Mouse (Mus musculus) liver, postnatal 0 days (tissue): ENCODE results near the gene Gm7075. TPM values are rescaled to one million over a fixed set of nuclear protein-coding genes. Genes with fewer than 3 reads are reported as not detected.
A peak's percentile ranks its signal among the peaks of the same experiment; 100 is the strongest.

ENCODE experiments used
- ATAC-seq: fragments of 200-750 bp; cut with Nextera tagmentation; 2 replicates; pipeline ENCODE4 v1.8.0; 2017; ENCODE audit warnings: mild to moderate bottlenecking, moderate library complexity
- DNase-seq: peaks from one replicate; pipeline ENCODE4 v3.0.0-alpha.2; 2016
- H3K27ac ChIP-seq: fragments of 300-500 bp; sonication (generic); 2 replicates; pipeline ENCODE4 v1.5.1; 2014; ENCODE audit warnings: antibody characterized with exemption, moderate library complexity, mild to moderate bottlenecking, low read depth
- H3K27me3 ChIP-seq: fragments of 300-500 bp; sonication (generic); 2 replicates; pipeline ENCODE4 v1.6.1; 2014; ENCODE audit warnings: low read length, control low read depth, mixed read lengths; ENCODE audit not compliant: insufficient read depth
- H3K36me3 ChIP-seq: fragments of 300-500 bp; sonication (generic); replicated peaks from 2 replicates; pipeline ENCODE4 v1.6.1; 2014; ENCODE audit warnings: mild to moderate bottlenecking, control low read depth, low read length, moderate library complexity, mixed read lengths; ENCODE audit not compliant: insufficient read depth
- H3K4me1 ChIP-seq: fragments of 300-500 bp; sonication (generic); 2 replicates; pipeline ENCODE4 v1.6.1; 2014; ENCODE audit warnings: antibody characterized with exemption, mild to moderate bottlenecking, control low read depth; ENCODE audit not compliant: insufficient read depth
- H3K4me2 ChIP-seq: fragments of 300-500 bp; sonication (generic); 2 replicates; pipeline ENCODE4 v1.6.1; 2014; ENCODE audit warnings: low read depth, mild to moderate bottlenecking, low read length, moderate library complexity, mixed read lengths
- H3K4me3 ChIP-seq: fragments of 300-500 bp; sonication (generic); 2 replicates; pipeline ENCODE4 v1.5.1; 2014; ENCODE audit warnings: low read depth, low read length
- H3K9ac ChIP-seq: fragments of 300-500 bp; sonication (generic); replicated peaks from 2 replicates; pipeline ENCODE4 v1.6.1; 2014; ENCODE audit warnings: mild to moderate bottlenecking, moderate library complexity
- H3K9me3 ChIP-seq: fragments of 300-500 bp; sonication (generic); 2 replicates; pipeline ENCODE4 v1.6.1; 2016; ENCODE audit warnings: mild to moderate bottlenecking, control low read depth, low read length, mixed read lengths
- CTCF ChIP-seq: sonication (generic); IDR thresholded peaks from 2 replicates; pipeline ENCODE4 v1.5.1; 2016; ENCODE audit warnings: antibody characterized with exemption, low read depth
- EP300 ChIP-seq: IDR thresholded peaks from 2 replicates; pipeline ENCODE4 v1.6.1; 2016; ENCODE audit warnings: antibody characterized with exemption, low read depth, mild to moderate bottlenecking
- WGBS: fragments of 180-500 bp; shearing (Covaris S2); extraction: QIAGEN DNeasy Blood & Tissue Kit; methylation state at CpG from one replicate; pipeline ENCODE4 v1.1.7; 2014; ENCODE audit not compliant: insufficient replicate concordance; 5-methylcytosine and 5-hydroxymethylcytosine counted together
- polyA plus RNA-seq: library from polyadenylated mRNA; unstranded; fragments of >200 nt; fragmentation: Nextera tagmentation; extraction: Ambion mirVana; gene quantifications from 2 replicates; pipeline ENCODE4 v1.2.1, GENCODE M21; 2015

Gm7075 gene
- polyA plus RNA-seq, 1 experiment from 2014 or later, result not detected

DNA sequence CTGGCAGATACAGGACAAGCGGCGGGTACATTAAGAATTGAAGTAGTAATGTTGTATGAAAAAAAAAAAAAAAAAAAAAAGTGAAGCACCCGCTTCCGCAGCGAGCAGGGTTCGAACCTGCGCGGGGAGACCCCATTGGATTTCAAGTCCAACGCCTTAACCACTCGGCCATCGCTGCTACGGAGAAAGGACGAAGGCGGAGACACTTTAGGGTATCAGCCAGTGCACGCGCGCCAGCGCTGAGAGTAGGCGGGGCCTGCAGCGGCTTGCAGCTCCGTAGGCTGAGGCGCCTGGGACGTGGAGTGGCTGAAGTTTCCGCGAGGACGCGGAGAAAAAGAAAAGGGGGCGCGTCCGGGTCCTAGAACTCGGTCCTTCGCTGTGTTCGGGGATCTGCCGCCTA lies 7.8 kb upstream of the Gm7075 start:
- Histone ChIP-seq H3K9me3 (no peaks in the 10 kb centered on the region), H3K27me3 (no peaks in the 10 kb centered on the region), H3K9ac (peak overlapping the region; percentile 90), H3K27ac (peak overlapping the region; percentile 75), H3K4me1 (peaks cover 7% of the 10 kb centered on the region; the same call in 1 of the 2 replicates), H3K36me3 (no peaks in the 10 kb centered on the region), H3K4me2 (peak overlapping the region; percentile 81), H3K4me3 (peak overlapping the region; percentile 93)
- TF ChIP-seq EP300 (peak; percentile 42; the same call in 1 of the 2 replicates), CTCF (no peak)
- WGBS, result under 1% methylated on average over 34 of the region's 34 CpGs
- DNase-seq, result peak; percentile 99
- peak; percentile 89 for ATAC-seq

DNA sequence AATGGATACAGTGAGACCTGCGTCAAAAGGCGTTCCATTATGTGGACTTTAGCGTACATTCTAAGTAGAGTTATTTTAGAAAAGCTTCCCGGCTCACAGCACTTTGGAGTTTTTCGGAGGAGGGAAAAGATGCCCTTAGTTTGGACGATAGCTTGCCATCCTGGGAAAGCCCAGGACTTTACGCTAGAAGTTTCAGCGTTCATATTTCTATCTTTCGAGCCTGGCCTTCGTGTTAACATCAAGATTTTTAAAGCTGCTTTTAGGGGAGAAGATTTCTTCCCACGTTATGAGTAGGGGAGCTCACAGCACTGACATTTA lies 7.4 kb upstream of the Gm7075 start:
- H3K4me1 ChIP-seq, result peaks cover 7% of the 10 kb centered on the region; the same call in 1 of the 2 replicates
- H3K27me3 ChIP-seq, result no peaks in the 10 kb centered on the region
- no peaks in the 10 kb centered on the region for H3K36me3 ChIP-seq
- peak overlapping the region; percentile 60 for H3K9ac ChIP-seq
- H3K4me2 ChIP-seq, result peak overlapping the region; percentile 81
- no peak for ATAC-seq
- WGBS, result 3% methylated on average over 11 of the region's 11 CpGs
- no peaks in the 10 kb centered on the region for H3K9me3 ChIP-seq
- TF ChIP-seq CTCF (no peak), EP300 (no peak)
- DNase-seq, result no peak
- peak overlapping the region; percentile 93 for H3K4me3 ChIP-seq
- no peak overlapping the region for H3K27ac ChIP-seq

DNA sequence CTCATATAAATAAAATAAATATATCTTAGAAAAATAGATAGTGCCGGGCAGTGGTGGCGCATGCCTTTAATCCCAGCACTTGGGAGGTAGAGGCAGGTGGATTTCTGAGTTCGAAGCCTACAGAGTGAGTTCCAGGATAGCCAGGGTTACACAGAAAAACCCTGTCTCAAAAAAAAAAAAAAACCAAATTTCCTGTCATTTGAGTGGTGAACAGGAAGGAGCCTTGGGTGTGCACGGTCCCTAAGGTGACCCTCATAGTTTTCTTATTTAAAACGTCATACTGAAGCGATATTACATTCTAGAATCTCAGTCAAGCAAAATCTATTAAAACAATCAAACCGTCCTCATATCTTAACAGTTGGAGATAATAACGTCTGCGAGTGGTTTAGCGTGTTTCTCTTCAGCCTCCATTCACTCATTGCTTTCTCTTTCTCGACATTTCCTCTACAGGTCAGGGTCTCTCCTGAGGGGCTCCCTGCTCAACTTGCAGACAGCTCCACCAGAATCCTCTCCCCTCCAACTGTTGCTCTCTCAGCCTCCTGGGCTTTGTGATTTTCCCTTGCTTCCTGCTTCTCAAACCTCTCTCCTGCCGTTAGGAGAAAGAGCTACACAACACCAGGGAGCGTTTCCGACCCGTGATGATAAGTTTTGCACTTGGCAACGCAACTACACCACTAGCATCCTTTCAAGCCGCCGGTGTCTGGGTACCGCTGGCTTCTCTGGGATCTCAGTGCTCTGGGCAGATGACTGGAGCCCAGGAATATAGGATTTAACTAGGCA lies 6.8 kb upstream of the Gm7075 start:
- peaks cover 10% of the 10 kb centered on the region; the same call in 1 of the 2 replicates for H3K4me1 ChIP-seq
- H3K9me3 ChIP-seq, result no peaks in the 10 kb centered on the region
- H3K9ac ChIP-seq, result peak overlapping the region; percentile 60
- WGBS, result 19% methylated on average over 19 of the region's 19 CpGs
- no peak for TF ChIP-seq CTCF
- no peak for TF ChIP-seq EP300
- DNase-seq, result peak; percentile 36
- no peaks in the 10 kb centered on the region for H3K27me3 ChIP-seq
- no peak for ATAC-seq
- H3K4me3 ChIP-seq, result peak overlapping the region; percentile 93
- peak overlapping the region; percentile 81 for H3K4me2 ChIP-seq
- H3K36me3 ChIP-seq, result no peaks in the 10 kb centered on the region
- no peak overlapping the region for H3K27ac ChIP-seq

DNA sequence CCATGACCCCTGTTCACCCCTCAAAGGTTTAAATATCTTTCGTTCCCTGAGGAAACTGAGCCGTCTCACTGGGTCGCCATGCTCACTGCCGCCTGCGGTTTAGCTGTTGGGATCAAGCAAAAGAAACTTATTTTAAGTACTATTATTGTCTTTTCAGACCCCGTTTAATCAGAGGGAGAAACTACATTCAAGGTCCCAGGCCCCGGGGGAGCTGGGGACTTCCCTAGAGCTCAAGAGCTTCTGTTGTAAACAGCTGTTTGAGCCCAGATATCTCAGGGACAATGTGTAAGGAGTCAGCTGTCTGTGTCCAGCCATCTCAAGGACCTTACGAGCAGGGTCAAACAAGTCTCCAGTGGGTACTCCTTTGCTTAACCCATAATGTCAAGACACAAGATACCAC lies 5.6 kb upstream of the Gm7075 start:
- no peak overlapping the region for H3K4me2 ChIP-seq
- DNase-seq (no peak), ATAC-seq (no peak)
- H3K4me3 ChIP-seq, result no peak overlapping the region
- no peaks in the 10 kb centered on the region for H3K36me3 ChIP-seq
- H3K9me3 ChIP-seq, result no peaks in the 10 kb centered on the region
- H3K4me1 ChIP-seq, result peaks cover 10% of the 10 kb centered on the region
- 72% methylated on average over 8 of the region's 8 CpGs for WGBS
- no peak overlapping the region for H3K9ac ChIP-seq
- H3K27me3 ChIP-seq, result no peaks in the 10 kb centered on the region
- TF ChIP-seq CTCF, result no peak
- TF ChIP-seq EP300, result no peak
- H3K27ac ChIP-seq, result no peak overlapping the region

DNA sequence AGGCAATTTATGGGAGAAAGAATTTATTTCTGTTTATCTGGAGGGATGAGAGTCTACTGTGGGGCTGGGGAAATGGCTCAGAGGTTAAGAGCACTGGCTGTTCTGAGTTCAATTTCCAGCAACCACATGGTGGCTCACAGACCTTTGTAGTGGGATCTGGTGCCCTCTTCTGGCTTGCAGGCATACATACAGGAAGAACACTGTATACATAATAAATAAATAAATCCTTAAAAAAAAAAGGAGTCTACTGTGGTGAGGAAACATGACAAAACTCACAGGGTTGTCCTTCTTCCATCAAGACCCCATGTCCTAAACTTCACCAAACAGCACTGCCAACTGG lies 2.9 kb upstream of the Gm7075 start:
- H3K9ac ChIP-seq, result no peak overlapping the region
- no peak overlapping the region for H3K27ac ChIP-seq
- no peak for TF ChIP-seq EP300
- TF ChIP-seq CTCF, result peak; percentile 77
- ATAC-seq, result no peak
- no peak overlapping the region for H3K4me3 ChIP-seq
- no peaks in the 10 kb centered on the region for H3K9me3 ChIP-seq
- peaks cover 6% of the 10 kb centered on the region for H3K4me1 ChIP-seq
- H3K4me2 ChIP-seq, result no peak overlapping the region
- DNase-seq, result peak; percentile 48
- no peaks in the 10 kb centered on the region for H3K36me3 ChIP-seq
- H3K27me3 ChIP-seq, result no peaks in the 10 kb centered on the region

DNA sequence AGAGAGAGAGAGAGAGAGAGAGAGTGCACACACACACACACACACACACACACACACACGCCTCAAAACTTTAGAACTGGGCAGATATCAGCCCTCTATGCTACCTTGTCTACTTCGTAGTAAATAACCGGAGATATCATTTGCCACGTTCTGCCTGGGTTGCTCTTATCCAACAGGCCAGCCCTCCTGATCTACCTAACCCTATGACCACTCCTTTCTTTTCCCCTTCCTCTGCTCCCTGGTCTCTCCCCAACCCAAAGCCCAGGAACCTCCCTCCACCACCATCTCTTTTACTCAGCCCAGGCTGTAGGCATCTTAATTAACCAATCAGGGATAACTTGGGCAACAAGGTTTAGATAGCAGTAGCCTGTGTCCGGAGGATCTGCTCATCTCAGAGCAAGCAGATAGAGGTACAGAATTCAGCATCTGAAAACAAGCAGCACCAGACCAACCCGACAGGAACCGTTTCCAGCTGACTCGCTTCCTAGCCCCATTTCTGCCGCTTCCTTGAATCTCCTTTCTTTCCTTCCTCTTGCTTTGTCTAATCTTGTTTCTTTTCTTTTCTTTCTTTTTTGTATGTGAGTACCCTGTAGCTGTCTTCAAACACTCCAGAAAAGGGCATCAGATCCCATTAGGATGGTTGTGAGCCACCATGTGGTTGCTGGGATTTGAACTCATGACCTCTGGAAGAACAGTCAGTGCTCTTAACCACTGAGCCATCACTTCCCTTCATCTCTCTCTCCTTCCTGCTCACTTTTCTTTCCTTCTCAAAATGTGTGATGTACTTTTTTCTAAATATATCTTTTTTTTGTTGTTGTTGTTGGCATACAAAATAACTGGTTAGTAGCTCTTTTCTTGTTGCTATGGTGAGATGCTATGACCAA lies 2.2 kb upstream of the Gm7075 start:
- WGBS, result 57% methylated on average over 9 of the region's 9 CpGs
- Histone ChIP-seq H3K9ac (no peak overlapping the region), H3K9me3 (no peaks in the 10 kb centered on the region), H3K4me2 (no peak overlapping the region), H3K36me3 (no peaks in the 10 kb centered on the region), H3K27ac (no peak overlapping the region), H3K27me3 (no peaks in the 10 kb centered on the region), H3K4me1 (peaks cover 6% of the 10 kb centered on the region), H3K4me3 (no peak overlapping the region)
- peak; percentile 73 for ATAC-seq
- DNase-seq, result no peak
- TF ChIP-seq EP300 (no peak; the same call in 1 of the 2 replicates), CTCF (no peak)
